Mouse (Mus musculus) left cerebral cortex, postnatal 14 days (tissue): Measurements from ENCODE around the gene Cwc25. TPM values are rescaled to one million over a fixed set of nuclear protein-coding genes. Genes with fewer than 3 reads are reported as not detected.

Source experiments
- DNase-seq, 2 experiments: peaks; one replicate each; pipeline ENCODE4 v3.0.0; 2021 to 2022; ENCODE audit warnings: low spot score in 2 of 2, mixed read lengths in 1 of 2
- intact Hi-C: fragments of 180-260 bp; cut with DNase I; formaldehyde crosslinking; loops from one replicate; pipeline ENCODE4 v1.15.1; 2025
- long read RNA-seq, 2 experiments: library from polyadenylated mRNA; stranded (forward); transcript quantifications; one replicate each; pipeline ENCODE4 v2.0.0; 2021
- total RNA-seq, 2 experiments: library from RNA; stranded (reverse); gene quantifications; 2 replicates each; pipeline ENCODE4 v1.2.3; 2021

Gene Cwc25
- total RNA-seq = 10 to 100 TPM; 20.3 to 21.3 TPM
- long read RNA-seq, experiment 1, transcript Cwc25-201 (10 exons, 3,105 nt) = major isoform, 18 of 19 reads
- long read RNA-seq, experiment 1, partial matches to known transcripts = 0 of 19 reads
- long read RNA-seq, experiment 1, other reads (novel, unspliced or antisense) = 1 of 19 reads
- long read RNA-seq, experiment 2, transcript Cwc25-201 (10 exons, 3,105 nt) = major isoform, 21 of 25 reads
- long read RNA-seq, experiment 2, partial matches to known transcripts = 2 of 25 reads
- long read RNA-seq, experiment 2, other reads (novel, unspliced or antisense) = 2 of 25 reads

GRCm38 (mm10) chr11:97766154-97766881 is at the start of gene Cwc25:
Cwc25 (minus strand) TSS chr11:97766556.
- intact Hi-C loops = no loop called here
- DNase-seq = peak; percentile 96

- no peak for DNase-seq
- intact Hi-C loops = no loop called here
Observed at GRCm38 (mm10) chr11:97815736-97816135, 49.4 kb upstream of the Cwc25 start.

GRCm38 (mm10) chr11:97813746-97814515 is 47.6 kb upstream of the Cwc25 start:
- no peak for DNase-seq
- intact Hi-C loops = no loop called here

- intact Hi-C loops = no loop called here
- DNase-seq = no peak
Observed at GRCm38 (mm10) chr11:97813085-97813484, 46.7 kb upstream of the Cwc25 start.

- DNase-seq = peak; percentile 59 to 67
- intact Hi-C loops = no loop called here
Observed at GRCm38 (mm10) chr11:97812491-97812921, 46.1 kb upstream of the Cwc25 start.

GRCm38 (mm10) chr11:97811569-97812362 is 45.4 kb upstream of the Cwc25 start:
- intact Hi-C loops = no loop called here
- no peak for DNase-seq

GRCm38 (mm10) chr11:97810970-97811369 is 44.6 kb upstream of the Cwc25 start:
- intact Hi-C loops = no loop called here
- DNase-seq = no peak

GRCm38 (mm10) chr11:97810356-97810755 is 44.0 kb upstream of the Cwc25 start:
- no peak for DNase-seq
- intact Hi-C loops = no loop called here

GRCm38 (mm10) chr11:97809235-97810121 is 43.1 kb upstream of the Cwc25 start:
- DNase-seq = no peak
- intact Hi-C loops = no loop called here

- DNase-seq = no peak
- intact Hi-C loops = no loop called here
Observed at GRCm38 (mm10) chr11:97808621-97809234, 42.4 kb upstream of the Cwc25 start.

- intact Hi-C loops = no loop called here
- no peak for DNase-seq
Observed at GRCm38 (mm10) chr11:97808093-97808492, 41.7 kb upstream of the Cwc25 start.

GRCm38 (mm10) chr11:97807626-97808025 is 41.3 kb upstream of the Cwc25 start:
- intact Hi-C loops = no loop called here
- no peak for DNase-seq

GRCm38 (mm10) chr11:97806613-97806964 is 40.2 kb upstream of the Cwc25 start:
- DNase-seq = no peak

GRCm38 (mm10) chr11:97805662-97806612 is 39.6 kb upstream of the Cwc25 start:
- DNase-seq = no peak
- intact Hi-C loops = no loop called here

More at GRCm38 (mm10) chr11:97806613-97806964, 40.2 kb upstream of the Cwc25 start:
- intact Hi-C loops = no loop called here

- intact Hi-C loops = no loop called here
- DNase-seq = no peak
Observed at GRCm38 (mm10) chr11:97804841-97805661, 38.7 kb upstream of the Cwc25 start.

- intact Hi-C loops = no loop called here
- DNase-seq = no peak
Observed at GRCm38 (mm10) chr11:97803847-97804246, 37.5 kb upstream of the Cwc25 start.
